ENCODE assay signal across 17 mouse cellular contexts in the genomic region with DNA sequence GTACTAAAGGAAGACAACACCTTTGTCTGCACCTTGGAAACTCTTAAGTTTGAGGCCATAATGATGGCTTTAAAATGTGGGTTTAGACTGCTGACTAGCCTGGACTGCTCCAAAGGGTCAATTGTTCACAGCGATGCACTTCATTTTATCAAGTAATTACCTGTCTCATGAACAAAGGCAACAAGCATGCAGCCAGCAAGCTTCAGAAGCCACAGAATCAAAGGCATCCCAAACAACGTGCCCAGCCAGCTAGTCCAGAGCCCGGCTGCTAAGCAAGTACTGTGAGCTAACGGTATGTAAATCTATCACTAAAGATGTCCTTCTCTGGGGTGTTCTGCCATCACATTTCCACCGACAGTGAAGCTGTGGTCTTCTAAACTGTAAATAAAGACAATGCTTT. TPM values are rescaled to one million over a fixed set of nuclear protein-coding genes. Genes with fewer than 3 reads are reported as not detected.
DNase-seq lines count a peak whose midpoint lies in the region; ATAC-seq and TF ChIP-seq lines count a peak whose summit lies in the region.
"Had no signal": no experiment of that assay in that cellular context is flagged by ENCODE, and none has a peak within 500 bp of the region (broad histone marks: within the 10 kb centered on the region; RNA-seq: fewer than 3 reads in every experiment).

No protein-coding gene starts in this region.

- H3K36me3 ChIP-seq in limb, embryonic 13.5 days, result no peaks in the 10 kb centered on the region
- no peaks in the 10 kb centered on the region for H3K36me3 ChIP-seq in limb, embryonic 10.5 days
- H3K36me3 ChIP-seq in hindbrain, embryonic 15.5 days, result no peaks in the 10 kb centered on the region
- H3K36me3 ChIP-seq: liver, embryonic 13.5 days had no signal

- H3K4me1 ChIP-seq in limb, embryonic 13.5 days, result peaks cover 30% of the 10 kb centered on the region
- H3K4me1 ChIP-seq in limb, embryonic 10.5 days, result peaks cover 19% of the 10 kb centered on the region
- peaks cover 25% of the 10 kb centered on the region for H3K4me1 ChIP-seq in hindbrain, embryonic 15.5 days (replicated peaks)
- H3K4me1 ChIP-seq in olfactory bulb, adult 2 months (ENCODE audit: control insufficient read depth, insufficient read depth, low read length), result 0 out of 2 replicates have a peak, but pooled peaks cover 2% of the 10 kb centered on the region
- H3K4me1 ChIP-seq: liver, embryonic 13.5 days had no signal

- 49% methylated on average over 5 of the region's 5 CpGs for WGBS in limb, embryonic 13.5 days
- 63% methylated on average over 5 of the region's 5 CpGs for WGBS in limb, embryonic 10.5 days
- WGBS in hindbrain, embryonic 15.5 days, result 34% methylated on average over 5 of the region's 5 CpGs
- WGBS in olfactory bulb, adult 2 months, result 13% methylated on average over 5 of the region's 5 CpGs

- H3K27ac ChIP-seq in limb, embryonic 13.5 days, result no peak overlapping the region
- H3K27ac ChIP-seq in limb, embryonic 10.5 days, result no peak overlapping the region
- H3K27ac ChIP-seq in hindbrain, embryonic 15.5 days (replicated peaks), result peak overlapping the region; percentile 67
- H3K27ac ChIP-seq in olfactory bulb, adult 2 months (ENCODE audit: insufficient read depth, low read depth, low read length), result peak overlapping the region; percentile 87; the same call in 1 of the 2 replicates
- H3K27ac ChIP-seq: liver, embryonic 13.5 days had no signal

- no peak for TF ChIP-seq CTCF in olfactory bulb, adult 2 months (IDR thresholded peaks at IDR 0.05; ENCODE audit: insufficient read depth, low read depth, low read length)

- TF ChIP-seq POLR2A in olfactory bulb, adult 2 months (IDR thresholded peaks at IDR 0.05; ENCODE audit: insufficient read depth, low read depth, low read length), result no peak

- H3K27me3 ChIP-seq in limb, embryonic 13.5 days, result no peaks in the 10 kb centered on the region
- no peaks in the 10 kb centered on the region for H3K27me3 ChIP-seq in limb, embryonic 10.5 days (ENCODE audit: low read depth, poor library complexity, severe bottlenecking)
- H3K27me3 ChIP-seq in hindbrain, embryonic 15.5 days, result no peaks in the 10 kb centered on the region
- H3K27me3 ChIP-seq: liver, embryonic 13.5 days had no signal

- H3K4me2 ChIP-seq in limb, embryonic 13.5 days (replicated peaks), result 0 out of 2 replicates have a peak overlapping the region, but pooled peaks have one; percentile 3
- peak overlapping the region; percentile 51 for H3K4me2 ChIP-seq in hindbrain, embryonic 15.5 days
- H3K4me2 ChIP-seq: liver, embryonic 13.5 days had no signal

- no peak for ATAC-seq in limb, embryonic 13.5 days (ENCODE audit: low FRiP score, low read depth)
- peak; percentile 27; the same call in 1 of the 2 replicates for ATAC-seq in hindbrain, embryonic 15.5 days (ENCODE audit: low FRiP score, low read depth)

- H3K9me3 ChIP-seq in limb, embryonic 13.5 days, result no peaks in the 10 kb centered on the region
- H3K9me3 ChIP-seq in limb, embryonic 10.5 days (replicated peaks), result no peaks in the 10 kb centered on the region
- no peaks in the 10 kb centered on the region for H3K9me3 ChIP-seq in hindbrain, embryonic 15.5 days
- H3K9me3 ChIP-seq: liver, embryonic 13.5 days had no signal

- H3K9ac ChIP-seq in limb, embryonic 13.5 days, result no peak overlapping the region
- H3K9ac ChIP-seq in hindbrain, embryonic 15.5 days, result peak overlapping the region; percentile 19; the same call in 1 of the 2 replicates
- H3K9ac ChIP-seq: liver, embryonic 13.5 days had no signal

- H3K4me3 ChIP-seq in limb, embryonic 13.5 days, result no peak overlapping the region
- H3K4me3 ChIP-seq in limb, embryonic 10.5 days, result no peak overlapping the region
- peak overlapping the region; percentile 36 for H3K4me3 ChIP-seq in hindbrain, embryonic 15.5 days
- peak overlapping the region; percentile 48 for H3K4me3 ChIP-seq in olfactory bulb, adult 2 months (ENCODE audit: insufficient read depth, low read depth, low read length)
- H3K4me3 ChIP-seq: liver, embryonic 13.5 days had no signal

- peak; percentile 12 for DNase-seq in embryo, embryonic 10 days (ENCODE audit: low spot score)
- no peak for DNase-seq in embryo, embryonic 10.5 days (ENCODE audit: low spot score)
- no peak for DNase-seq in limb, embryonic 10.5 days (ENCODE audit: low spot score)
- no peak for DNase-seq in cerebellum, postnatal 14 days
- DNase-seq in heart, adult 18-20 months, result no peak
- DNase-seq: adrenal gland, postnatal 25 days; cerebellum, adult 11 months; kidney, adult 8-10 months; layer of hippocampus, adult 9-11 months; liver, embryonic 13.5 days; lung, postnatal 14 days had no signal

RNA-seq across cellular contexts. Expression of a gene that starts 8.4 kb away (rescaled TPM):
- polyA plus RNA-seq in limb, embryonic 13.5 days (2015; fragmentation: Nextera tagmentation; extraction: Ambion mirVana), result 1.4 and 1.6 TPM in 2 replicates
- 0.63 and 0.65 TPM in 2 replicates for polyA plus RNA-seq in limb, embryonic 10.5 days (2016; fragmentation: Nextera tagmentation; extraction: Ambion mirVana)
- polyA plus RNA-seq in hindbrain, embryonic 15.5 days (2015; fragmentation: Nextera tagmentation; extraction: Ambion mirVana), result 5.8 and 6.4 TPM in 2 replicates
- polyA plus RNA-seq in olfactory bulb, adult 2 months (2012; ENCODE audit: insufficient read depth, insufficient read length, low replicate concordance, missing spikeins), result not detected in 2 replicates
- total RNA-seq in heart, adult 18-20 months (2021), result not detected
- total RNA-seq: adrenal gland, postnatal 25 days; heart, adult 8-10 months; heart, postnatal 25 days had no signal
- polyA plus RNA-seq: small intestine, adult 2 months had no signal

RNA-seq across cellular contexts. Expression of a gene that starts 47.5 kb away (rescaled TPM):
- polyA plus RNA-seq in limb, embryonic 13.5 days (2015; fragmentation: Nextera tagmentation; extraction: Ambion mirVana), result 41.4 TPM in 2 replicates
- polyA plus RNA-seq in limb, embryonic 10.5 days (2016; fragmentation: Nextera tagmentation; extraction: Ambion mirVana), result 60.1 and 67.9 TPM in 2 replicates
- 34.6 and 35.4 TPM in 2 replicates for polyA plus RNA-seq in hindbrain, embryonic 15.5 days (2015; fragmentation: Nextera tagmentation; extraction: Ambion mirVana)
- not detected in 2 replicates for polyA plus RNA-seq in olfactory bulb, adult 2 months (2012; ENCODE audit: insufficient read depth, insufficient read length, low replicate concordance, missing spikeins)
- 10 to 100 TPM; 14.3 to 15.5 TPM for total RNA-seq in heart, adult 18-20 months (2021)

Comparison
In these comparisons a context has a peak if more than half of its experiments do, and no peak if none do; other contexts are left out.
1. H3K27ac ChIP-seq: peak in hindbrain, embryonic 15.5 days (single experiment) and olfactory bulb, adult 2 months (single experiment); none in limb, embryonic 13.5 days (single experiment) and limb, embryonic 10.5 days (single experiment).
2. H3K4me3 ChIP-seq: peak in hindbrain, embryonic 15.5 days (single experiment) and olfactory bulb, adult 2 months (single experiment); none in limb, embryonic 13.5 days (single experiment) and limb, embryonic 10.5 days (single experiment).